Mouse (Mus musculus): ENCODE measurements around the gene Smpd3.
A peak's percentile ranks its signal among the peaks of the same experiment; 100 is the strongest.

Smpd3 gene

GRCm38 (mm10) chr8:106337852-106338521 is at the start of gene Smpd3:
TSS of gene Smpd3 (minus strand) at chr8:106337988.
- peak; percentile 99 to 100 for DNase-seq (ENCODE audit: low spot score in 2 of 2)

- no peak for DNase-seq (ENCODE audit: low spot score in 2 of 2)
Observed at GRCm38 (mm10) chr8:106381026-106381425, 43.2 kb upstream of the Smpd3 start.

GRCm38 (mm10) chr8:106379357-106379756 is 41.6 kb upstream of the Smpd3 start:
- no peak for DNase-seq (ENCODE audit: low spot score in 2 of 2)

- no peak for DNase-seq (ENCODE audit: low spot score in 2 of 2)
Observed at GRCm38 (mm10) chr8:106378501-106379048, 40.8 kb upstream of the Smpd3 start.

- DNase-seq (ENCODE audit: low spot score in 2 of 2), result peak; percentile 41 to 42
Observed at GRCm38 (mm10) chr8:106376862-106377261, 39.1 kb upstream of the Smpd3 start.

GRCm38 (mm10) chr8:106375957-106376356 is 38.2 kb upstream of the Smpd3 start:
- DNase-seq (ENCODE audit: low spot score in 2 of 2), result no peak

- DNase-seq (ENCODE audit: low spot score in 2 of 2), result no peak
Observed at GRCm38 (mm10) chr8:106369069-106369468, 31.3 kb upstream of the Smpd3 start.

- no peak for DNase-seq (ENCODE audit: low spot score in 2 of 2)
Observed at GRCm38 (mm10) chr8:106368501-106368900, 30.7 kb upstream of the Smpd3 start.

GRCm38 (mm10) chr8:106364837-106365236 is 27.0 kb upstream of the Smpd3 start:
- DNase-seq (ENCODE audit: low spot score in 2 of 2), result no peak

- DNase-seq (ENCODE audit: low spot score in 2 of 2), result no peak
Observed at GRCm38 (mm10) chr8:106364278-106364677, 26.5 kb upstream of the Smpd3 start.

GRCm38 (mm10) chr8:106363321-106363720 is 25.5 kb upstream of the Smpd3 start:
- DNase-seq (ENCODE audit: low spot score in 2 of 2), result no peak

GRCm38 (mm10) chr8:106359650-106360338 is 22.0 kb upstream of the Smpd3 start:
- DNase-seq (ENCODE audit: low spot score in 2 of 2), result no peak

GRCm38 (mm10) chr8:106351135-106351534 is 13.3 kb upstream of the Smpd3 start:
- DNase-seq (ENCODE audit: low spot score in 2 of 2), result no peak

GRCm38 (mm10) chr8:106349398-106349797 is 11.6 kb upstream of the Smpd3 start:
- DNase-seq (ENCODE audit: low spot score in 2 of 2), result no peak

- no peak for DNase-seq (ENCODE audit: low spot score in 2 of 2)
Observed at GRCm38 (mm10) chr8:106346123-106346522, 8.3 kb upstream of the Smpd3 start.

GRCm38 (mm10) chr8:106343471-106343870 is 5.7 kb upstream of the Smpd3 start:
- no peak for DNase-seq (ENCODE audit: low spot score in 2 of 2)

GRCm38 (mm10) chr8:106342828-106343227 is 5.0 kb upstream of the Smpd3 start:
- no peak for DNase-seq (ENCODE audit: low spot score in 2 of 2)

- DNase-seq (ENCODE audit: low spot score in 2 of 2), result peak in 1 of 2 experiments; percentile 37
Observed at GRCm38 (mm10) chr8:106338741-106339209, 987 bp upstream of the Smpd3 start.

GRCm38 (mm10) chr8:106336561-106336960 is 1.2 kb downstream of the Smpd3 start:
- peak; percentile 78 to 79 for DNase-seq (ENCODE audit: low spot score in 2 of 2)

- peak in 1 of 2 experiments; percentile 63 for DNase-seq (ENCODE audit: low spot score in 2 of 2)
Observed at GRCm38 (mm10) chr8:106336031-106336430, 1.8 kb downstream of the Smpd3 start.

GRCm38 (mm10) chr8:106335196-106335595 is 2.6 kb downstream of the Smpd3 start:
- peak in 1 of 2 experiments; percentile 44 for DNase-seq (ENCODE audit: low spot score in 2 of 2)

- DNase-seq (ENCODE audit: low spot score in 2 of 2), result peak in 1 of 2 experiments; percentile 36
Observed at GRCm38 (mm10) chr8:106333346-106333745, 4.4 kb downstream of the Smpd3 start.

- no peak for DNase-seq (ENCODE audit: low spot score in 2 of 2)
Observed at GRCm38 (mm10) chr8:106332498-106332897, 5.3 kb downstream of the Smpd3 start.

Measured in right cerebral cortex, postnatal 10 days (tissue).